Mouse (Mus musculus): ENCODE results near the gene Tmem110. TPM values are rescaled to one million over a fixed set of nuclear protein-coding genes. Genes with fewer than 3 reads are reported as not detected.

The Tmem110 gene
- polyA plus RNA-seq, 1 experiment from 2014 or later = 38.8 TPM

DNA sequence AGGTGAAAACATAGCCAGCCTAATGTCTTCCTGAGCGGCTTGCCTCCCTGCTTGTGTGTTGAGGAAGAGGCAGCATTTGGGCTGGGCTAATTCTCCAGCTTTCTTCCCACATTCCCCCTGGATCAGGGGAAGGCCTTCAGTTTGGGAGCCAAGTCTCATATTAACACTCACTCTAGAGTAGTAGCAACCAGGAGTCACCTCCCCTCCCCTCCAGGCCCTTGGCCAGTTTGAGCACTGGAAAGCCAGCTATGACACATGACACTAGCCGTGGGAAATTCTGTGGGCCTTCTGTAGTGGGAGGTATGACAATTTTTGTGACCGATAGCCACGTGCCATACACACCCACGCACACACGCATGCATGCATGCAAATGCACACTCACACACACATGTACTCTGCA is 80.6 kb downstream of the Tmem110 start:
- H3K4me2 ChIP-seq = no peak overlapping the region
- H3K4me1 ChIP-seq (replicated peaks) = no peaks in the 10 kb centered on the region
- 90% methylated on average over 6 of the region's 6 CpGs for WGBS
- no peaks in the 10 kb centered on the region for H3K36me3 ChIP-seq
- H3K9me3 ChIP-seq = no peaks in the 10 kb centered on the region
- no peak for ATAC-seq (ENCODE audit: insufficient number of reproducible peaks, insufficient read depth, low FRiP score, low TSS enrichment, low read depth)
- H3K9ac ChIP-seq (replicated peaks) = no peak overlapping the region
- H3K27me3 ChIP-seq = no peaks in the 10 kb centered on the region
- no peak overlapping the region for H3K4me3 ChIP-seq (replicated peaks)
- no peak overlapping the region for H3K27ac ChIP-seq

DNA sequence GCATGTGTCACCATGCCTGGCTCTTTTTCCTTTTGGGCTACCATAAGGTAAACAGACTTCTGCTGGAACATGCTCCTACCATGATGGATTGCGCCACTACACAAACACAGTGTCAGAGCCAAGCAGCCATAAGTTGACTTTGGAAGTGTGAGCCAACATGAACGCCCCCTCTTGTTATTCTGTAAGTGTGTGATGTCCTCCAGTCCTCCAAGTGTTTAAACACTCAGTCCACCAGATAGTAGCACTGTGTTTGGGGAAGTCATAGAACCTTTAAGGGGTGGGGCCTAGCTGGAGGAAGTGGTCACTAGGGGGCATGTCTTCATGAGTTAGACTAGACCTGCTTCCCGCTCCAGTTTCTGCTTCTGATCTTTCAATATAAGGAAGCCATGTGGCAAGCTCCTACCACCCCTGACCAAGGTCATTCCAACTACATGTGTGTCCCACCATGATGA is 82.5 kb downstream of the Tmem110 start:
- 87% methylated on average over 3 of the region's 3 CpGs for WGBS
- Histone ChIP-seq H3K4me3 (replicated peaks) (no peak overlapping the region), H3K4me1 (replicated peaks) (no peaks in the 10 kb centered on the region), H3K9ac (replicated peaks) (no peak overlapping the region), H3K27me3 (no peaks in the 10 kb centered on the region), H3K4me2 (no peak overlapping the region), H3K36me3 (no peaks in the 10 kb centered on the region), H3K9me3 (no peaks in the 10 kb centered on the region), H3K27ac (no peak overlapping the region)
- ATAC-seq (ENCODE audit: insufficient number of reproducible peaks, insufficient read depth, low FRiP score, low TSS enrichment, low read depth) = no peak

DNA sequence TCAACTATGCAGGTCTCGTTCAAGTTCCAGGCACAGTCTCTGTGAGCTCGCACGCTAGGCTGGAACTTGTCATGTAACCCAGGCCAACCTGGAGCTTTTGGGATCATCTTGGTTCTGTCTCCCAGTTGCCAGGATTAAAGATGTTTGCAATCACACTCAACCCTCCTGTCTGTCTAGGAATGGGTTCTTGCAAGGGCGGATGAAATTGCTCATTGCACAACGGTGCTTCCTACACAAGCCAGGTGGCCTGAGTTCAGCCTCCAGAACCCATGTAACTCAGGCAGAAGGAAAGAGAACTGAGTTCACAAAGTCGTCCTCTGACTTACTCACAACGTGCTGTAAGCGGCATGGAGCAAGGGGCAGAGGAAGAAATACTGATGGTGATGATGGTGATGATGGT is 85.8 kb downstream of the Tmem110 start:
- Histone ChIP-seq H3K4me1 (replicated peaks) (no peaks in the 10 kb centered on the region), H3K36me3 (no peaks in the 10 kb centered on the region), H3K9ac (replicated peaks) (no peak overlapping the region), H3K27me3 (no peaks in the 10 kb centered on the region), H3K27ac (no peak overlapping the region), H3K4me3 (replicated peaks) (no peak overlapping the region), H3K4me2 (no peak overlapping the region), H3K9me3 (no peaks in the 10 kb centered on the region)
- whole genome bisulfite sequencing = 90% methylated on average over 8 of the region's 8 CpGs
- ATAC-seq (ENCODE audit: insufficient number of reproducible peaks, insufficient read depth, low FRiP score, low TSS enrichment, low read depth) = no peak

DNA sequence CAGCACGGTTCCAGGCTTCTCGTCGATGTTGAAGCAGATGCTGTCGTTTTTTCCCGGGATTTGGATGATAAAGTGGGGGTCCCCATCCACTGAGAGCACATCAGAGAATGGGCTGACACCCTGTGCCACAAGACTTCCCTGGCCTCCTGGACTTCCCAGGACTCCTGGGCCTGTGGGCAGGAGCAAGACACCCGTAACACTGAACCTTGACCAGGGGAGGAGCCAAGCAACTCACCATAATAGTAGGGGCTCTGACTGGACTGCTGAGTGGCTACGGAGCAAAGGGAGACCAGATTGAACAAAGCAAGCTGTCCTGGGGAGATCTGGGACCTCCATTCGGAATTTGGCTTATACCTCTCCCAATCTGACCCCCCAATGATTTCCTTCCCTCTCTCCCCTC is 87.3 kb downstream of the Tmem110 start:
- H3K4me1 ChIP-seq (replicated peaks) = no peaks in the 10 kb centered on the region
- H3K36me3 ChIP-seq = no peaks in the 10 kb centered on the region
- H3K4me3 ChIP-seq (replicated peaks) = no peak overlapping the region
- ATAC-seq (ENCODE audit: insufficient number of reproducible peaks, insufficient read depth, low FRiP score, low TSS enrichment, low read depth) = no peak
- no peaks in the 10 kb centered on the region for H3K9me3 ChIP-seq
- no peaks in the 10 kb centered on the region for H3K27me3 ChIP-seq
- H3K27ac ChIP-seq = no peak overlapping the region
- 85% methylated on average over 8 of the region's 8 CpGs for WGBS
- no peak overlapping the region for H3K9ac ChIP-seq (replicated peaks)
- no peak overlapping the region for H3K4me2 ChIP-seq

DNA sequence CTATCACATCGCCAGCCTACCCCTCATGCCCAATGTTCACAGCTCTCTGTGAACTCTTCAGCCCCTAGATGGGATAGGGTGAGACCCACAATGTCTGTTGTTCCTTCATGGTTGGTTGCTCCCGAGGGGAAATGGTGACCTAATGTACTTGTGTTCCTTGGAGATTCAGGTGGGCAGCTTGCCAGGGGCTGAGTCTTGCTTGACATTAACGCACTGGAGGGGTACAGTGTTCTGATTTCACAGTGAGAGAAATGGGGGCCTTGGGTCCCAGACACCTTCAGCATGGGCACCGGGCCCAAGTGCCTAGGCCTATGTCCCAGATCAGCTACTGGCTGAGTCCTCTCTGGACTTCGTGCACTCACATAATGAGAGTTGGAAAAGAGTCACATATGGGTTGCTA is 88.0 kb downstream of the Tmem110 start:
- ATAC-seq (ENCODE audit: insufficient number of reproducible peaks, insufficient read depth, low FRiP score, low TSS enrichment, low read depth) = no peak
- Histone ChIP-seq H3K27me3 (no peaks in the 10 kb centered on the region), H3K36me3 (no peaks in the 10 kb centered on the region), H3K4me2 (no peak overlapping the region), H3K4me3 (replicated peaks) (no peak overlapping the region), H3K9ac (replicated peaks) (no peak overlapping the region), H3K9me3 (no peaks in the 10 kb centered on the region), H3K4me1 (replicated peaks) (no peaks in the 10 kb centered on the region), H3K27ac (no peak overlapping the region)
- WGBS = 93% methylated on average over 5 of the region's 5 CpGs

DNA sequence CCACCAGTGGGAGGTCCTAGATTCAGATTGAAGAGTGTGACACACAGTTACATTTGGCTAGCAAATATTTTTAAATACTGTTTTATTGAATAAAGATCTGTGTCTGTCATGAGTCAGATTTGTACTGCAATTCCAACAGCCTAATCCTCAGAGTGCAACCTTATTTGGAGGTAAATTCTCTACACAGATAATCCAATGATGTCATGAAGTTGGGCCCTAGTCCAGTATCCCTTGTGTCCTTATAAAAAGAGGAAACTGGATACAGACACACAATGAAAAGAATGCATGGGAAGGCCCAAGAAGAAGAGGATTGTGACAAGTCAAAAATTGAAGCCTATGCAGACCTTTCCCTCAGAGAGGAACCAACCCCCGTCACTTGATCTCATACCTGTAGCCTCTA is 91.1 kb downstream of the Tmem110 start:
- Histone ChIP-seq H3K9ac (replicated peaks) (no peak overlapping the region), H3K4me3 (replicated peaks) (no peak overlapping the region), H3K36me3 (no peaks in the 10 kb centered on the region), H3K4me2 (no peak overlapping the region), H3K4me1 (replicated peaks) (no peaks in the 10 kb centered on the region), H3K9me3 (no peaks in the 10 kb centered on the region), H3K27ac (no peak overlapping the region), H3K27me3 (no peaks in the 10 kb centered on the region)
- 86% methylated on average over 1 of the region's 1 CpGs for WGBS
- ATAC-seq (ENCODE audit: insufficient number of reproducible peaks, insufficient read depth, low FRiP score, low TSS enrichment, low read depth) = no peak

DNA sequence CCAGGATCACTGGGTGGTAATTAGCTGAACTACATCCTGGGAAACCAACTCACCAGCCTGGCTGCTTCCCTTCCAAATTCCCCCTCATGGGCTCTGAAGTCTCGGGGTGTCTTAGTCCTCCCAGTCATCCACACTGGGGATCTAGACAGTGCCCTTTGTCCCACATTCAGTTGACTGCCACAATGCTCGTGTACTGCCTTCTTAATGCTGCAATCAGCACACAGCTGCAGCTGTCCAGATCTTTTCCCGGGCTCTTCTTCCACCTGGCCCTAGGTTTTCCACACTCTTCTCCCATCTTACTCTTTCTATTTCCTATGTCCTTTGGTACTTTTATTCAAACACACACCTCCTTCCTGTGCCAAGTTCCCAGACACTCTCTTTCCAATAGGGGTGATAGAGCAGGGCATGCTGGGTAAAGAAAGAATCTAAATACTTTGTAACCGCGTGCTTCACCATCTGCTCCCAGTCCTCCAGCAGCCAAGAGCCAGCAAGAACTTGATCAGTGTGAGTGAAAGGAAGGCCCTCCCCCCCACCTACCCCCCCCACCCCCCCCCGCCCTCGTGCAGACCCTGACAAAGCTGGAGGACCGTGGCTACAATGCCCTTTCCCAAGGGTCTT is 96.8 kb downstream of the Tmem110 start:
- ATAC-seq (ENCODE audit: insufficient number of reproducible peaks, insufficient read depth, low FRiP score, low TSS enrichment, low read depth) = no peak
- no peak overlapping the region for H3K27ac ChIP-seq
- 61% methylated on average over 8 of the region's 8 CpGs for WGBS

DNA sequence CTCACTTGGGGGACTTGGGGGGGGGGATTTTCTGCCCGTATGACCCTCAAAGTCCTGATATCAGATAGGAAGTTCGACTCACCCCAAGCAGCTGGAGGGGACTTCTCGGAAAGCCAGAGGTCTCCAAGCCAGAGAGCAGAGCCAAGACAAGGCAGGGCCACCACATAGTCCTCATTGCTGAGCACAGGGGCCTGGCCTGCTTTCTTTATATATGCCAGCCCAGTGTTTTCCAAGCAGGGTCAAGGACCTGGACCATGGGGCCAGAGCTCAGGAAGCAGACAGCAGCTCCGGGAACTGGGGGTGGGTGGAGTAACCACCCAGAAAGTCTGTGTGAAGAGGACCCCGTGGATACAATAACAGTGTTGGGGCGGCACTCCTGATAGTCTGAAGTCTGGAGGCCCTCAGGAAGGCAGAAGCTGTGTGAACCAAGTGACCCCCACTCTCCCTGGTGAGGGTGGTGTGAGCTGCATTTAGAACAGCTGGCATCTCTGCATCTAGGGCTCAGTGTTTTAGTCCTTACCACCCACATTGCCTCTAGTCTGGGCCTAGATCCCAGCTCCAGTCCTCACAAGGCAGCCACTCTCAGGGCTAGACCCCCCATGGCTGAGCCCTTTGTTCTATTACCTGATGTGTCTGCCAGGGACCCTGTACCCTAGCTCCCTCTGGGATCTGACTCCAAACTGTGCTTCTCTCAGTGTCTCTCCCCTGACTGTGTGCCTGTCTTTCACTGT is 98.2 kb downstream of the Tmem110 start, which contains the start of gene Itih3:
Gene Itih3 (minus strand): TSS at position 386 of the 731 bp plus-strand sequence.
- no peaks in the 10 kb centered on the region for H3K9me3 ChIP-seq
- 74% methylated on average over 6 of the region's 6 CpGs for WGBS
- H3K4me2 ChIP-seq = no peak within 1 kb of the TSS
- no peak for ATAC-seq (ENCODE audit: insufficient number of reproducible peaks, insufficient read depth, low FRiP score, low TSS enrichment, low read depth)
- no peaks in the 10 kb centered on the region for H3K27me3 ChIP-seq
- H3K27ac ChIP-seq = no peak within 1 kb of the TSS
- no peak within 1 kb of the TSS for H3K4me3 ChIP-seq (replicated peaks)
- H3K36me3 ChIP-seq = no peaks in the 10 kb centered on the region
- H3K9ac ChIP-seq (replicated peaks) = no peak within 1 kb of the TSS
- H3K4me1 ChIP-seq (replicated peaks) = no peaks in the 10 kb centered on the region

More for the DNA sequence above, 96.8 kb downstream of the Tmem110 start:
- H3K4me1 ChIP-seq (replicated peaks) = no peaks in the 10 kb centered on the region
- no peak overlapping the region for H3K4me3 ChIP-seq (replicated peaks)
- no peak overlapping the region for H3K9ac ChIP-seq (replicated peaks)
- no peaks in the 10 kb centered on the region for H3K27me3 ChIP-seq
- H3K36me3 ChIP-seq = no peaks in the 10 kb centered on the region
- no peaks in the 10 kb centered on the region for H3K9me3 ChIP-seq
- H3K4me2 ChIP-seq = no peak overlapping the region

DNA sequence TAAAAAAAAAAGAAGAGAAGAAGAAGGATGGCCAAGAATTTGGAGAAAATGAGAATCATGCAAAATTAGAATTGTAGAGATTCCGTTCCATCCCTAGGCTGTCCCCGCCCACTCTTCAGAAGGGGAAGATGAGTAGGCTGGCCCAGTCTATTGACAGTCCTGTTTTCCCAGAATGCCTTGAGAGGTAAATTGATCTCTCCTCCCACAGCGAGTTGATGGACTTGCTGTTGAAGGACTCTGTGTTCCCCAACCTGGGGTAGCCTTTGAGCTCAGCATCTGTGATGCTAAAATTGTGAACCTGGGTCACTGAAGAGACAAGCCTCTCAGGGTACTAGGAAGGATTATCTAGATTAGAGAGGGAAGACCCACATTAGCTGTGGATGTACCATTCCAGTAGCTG is 100.1 kb downstream of the Tmem110 start:
- WGBS = 86% methylated on average over 3 of the region's 3 CpGs
- Histone ChIP-seq H3K27ac (no peak overlapping the region), H3K4me3 (replicated peaks) (no peak overlapping the region), H3K27me3 (no peaks in the 10 kb centered on the region), H3K4me2 (no peak overlapping the region), H3K4me1 (replicated peaks) (no peaks in the 10 kb centered on the region), H3K36me3 (no peaks in the 10 kb centered on the region), H3K9ac (replicated peaks) (no peak overlapping the region), H3K9me3 (no peaks in the 10 kb centered on the region)
- ATAC-seq (ENCODE audit: insufficient number of reproducible peaks, insufficient read depth, low FRiP score, low TSS enrichment, low read depth) = no peak

Other genes with a start within 250 kb of the Tmem110 start
- gene Prkcd, start 199.4 kb upstream of the Tmem110 start, polyA plus RNA-seq (2016; fragmentation: Nextera tagmentation; extraction: Ambion mirVana) = 54.1 and 56.2 TPM in 2 replicates
- 20.3 and 21.7 TPM in 2 replicates for gene Rft1, start 171.2 kb upstream of the Tmem110 start, polyA plus RNA-seq (2016; fragmentation: Nextera tagmentation; extraction: Ambion mirVana)
- 16.9 and 18.1 TPM in 2 replicates for gene Sfmbt1, start 110.7 kb upstream of the Tmem110 start, polyA plus RNA-seq (2016; fragmentation: Nextera tagmentation; extraction: Ambion mirVana)
- gene Mustn1, start 53.6 kb downstream of the Tmem110 start, polyA plus RNA-seq (2016; fragmentation: Nextera tagmentation; extraction: Ambion mirVana) = 5.9 and 6.8 TPM in 2 replicates
- 0.10 TPM in 1 of 2 replicates, not detected in the other for gene Itih4, start 60.9 kb downstream of the Tmem110 start, polyA plus RNA-seq (2016; fragmentation: Nextera tagmentation; extraction: Ambion mirVana)
- gene Itih3, start 98.2 kb downstream of the Tmem110 start, polyA plus RNA-seq (2016; fragmentation: Nextera tagmentation; extraction: Ambion mirVana) = 0.09 TPM in 1 of 2 replicates, not detected in the other
- 0.06 TPM in 1 of 2 replicates, not detected in the other for gene Itih1, start 117.7 kb downstream of the Tmem110 start, polyA plus RNA-seq (2016; fragmentation: Nextera tagmentation; extraction: Ambion mirVana)
- gene Nek4, start 125.8 kb downstream of the Tmem110 start, polyA plus RNA-seq (2016; fragmentation: Nextera tagmentation; extraction: Ambion mirVana) = 17.2 and 18.8 TPM in 2 replicates
- gene Glt8d1, start 175.8 kb downstream of the Tmem110 start, polyA plus RNA-seq (2016; fragmentation: Nextera tagmentation; extraction: Ambion mirVana) = 54.7 and 61.5 TPM in 2 replicates
- gene Spcs1, start 176.1 kb downstream of the Tmem110 start, polyA plus RNA-seq (2016; fragmentation: Nextera tagmentation; extraction: Ambion mirVana) = 322 and 342 TPM in 2 replicates
- 183 and 189 TPM in 2 replicates for gene Pbrm1, start 193.5 kb downstream of the Tmem110 start, polyA plus RNA-seq (2016; fragmentation: Nextera tagmentation; extraction: Ambion mirVana)
- 110 and 117 TPM in 2 replicates for gene Gnl3, start 193.6 kb downstream of the Tmem110 start, polyA plus RNA-seq (2016; fragmentation: Nextera tagmentation; extraction: Ambion mirVana)

Data from limb, embryonic 12.5 days (tissue).